Mouse (Mus musculus) embryo, embryonic 11.5 days (tissue): ENCODE measurements at regions not wholly inside any gene's neighbourhood (a gene's known extent, or its start where the extent isn't known, plus 50 kb on each side); places are given as distances from the start of the nearest gene placed in this dataset.

Source experiments
- DNase-seq: peaks from one replicate; pipeline ENCODE4 v3.0.0-alpha.2; 2012; ENCODE audit warnings: low read depth, low spot score

- DNase-seq, result peak; percentile 45
These were observed 63.9 kb downstream of the Ddx3x start for GRCm38 (mm10) chrX:13344701-13345100.

- DNase-seq, result peak; percentile 34
These were observed 64.4 kb downstream of the Ddx3x start for GRCm38 (mm10) chrX:13345126-13345525.

GRCm38 (mm10) chrX:13346011-13346631 is 65.4 kb downstream of the Ddx3x start:
- DNase-seq, result peak; percentile 14

- DNase-seq, result no peak
These were observed 65.9 kb downstream of the Ddx3x start for GRCm38 (mm10) chrX:13346696-13347026.

GRCm38 (mm10) chrX:13347027-13347840 is 66.5 kb downstream of the Ddx3x start:
- DNase-seq, result peak; percentile 65

- no peak for DNase-seq
These were observed 67.6 kb downstream of the Ddx3x start for GRCm38 (mm10) chrX:13348415-13348814.

DNA sequence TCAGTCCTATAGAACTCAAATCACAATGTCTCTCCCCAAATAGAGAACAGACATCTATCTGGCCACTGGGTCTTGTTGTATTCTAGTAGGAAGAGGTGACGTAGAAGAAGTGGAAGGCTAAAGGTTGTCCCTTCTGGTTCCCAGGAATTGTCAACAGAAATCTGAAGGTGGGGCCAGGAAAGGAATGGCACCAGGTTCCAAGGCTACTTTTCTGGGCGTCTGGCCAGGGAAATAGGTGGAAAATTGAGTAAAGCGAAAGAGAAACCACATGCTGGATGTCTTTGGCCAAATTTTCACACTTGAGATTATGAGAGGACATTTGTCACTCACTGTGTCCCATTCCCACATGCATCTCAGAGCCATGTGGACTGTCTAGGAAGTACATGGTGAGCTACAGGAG is 69.7 kb downstream of the Ddx3x start:
- DNase-seq, result no peak

GRCm38 (mm10) chrX:13357149-13357783 is 76.5 kb downstream of the Ddx3x start:
- DNase-seq, result no peak

- DNase-seq, result no peak
These were observed 77.2 kb downstream of the Ddx3x start for GRCm38 (mm10) chrX:13357973-13358372.

GRCm38 (mm10) chrX:13360436-13360835 is 79.7 kb downstream of the Ddx3x start:
- DNase-seq, result no peak

GRCm38 (mm10) chrX:13370319-13370718 is 89.5 kb downstream of the Ddx3x start:
- DNase-seq, result no peak

DNA sequence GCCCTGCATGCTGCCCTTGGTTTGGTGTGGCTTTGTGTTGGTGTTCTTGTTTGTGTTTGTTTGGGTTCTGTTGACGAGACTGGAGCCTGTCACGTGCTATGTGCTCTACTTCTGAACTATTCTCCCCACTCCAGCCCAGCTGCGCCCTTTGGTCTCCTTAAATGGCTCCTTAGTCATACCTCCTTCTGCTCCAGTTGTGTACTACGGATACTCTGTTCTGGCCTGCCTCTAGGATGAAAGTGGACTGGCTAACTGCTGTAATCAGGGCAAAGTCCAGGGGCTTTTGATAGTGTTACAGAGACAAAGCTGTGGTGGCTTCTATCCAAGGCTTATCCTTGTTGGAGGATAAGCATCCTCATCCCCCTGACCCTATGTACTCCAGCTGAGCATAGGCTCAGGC is 92.0 kb downstream of the Ddx3x start:
- DNase-seq, result no peak

GRCm38 (mm10) chrX:13386354-13386753 is 79.6 kb upstream of the Nyx start:
- DNase-seq, result no peak

DNA sequence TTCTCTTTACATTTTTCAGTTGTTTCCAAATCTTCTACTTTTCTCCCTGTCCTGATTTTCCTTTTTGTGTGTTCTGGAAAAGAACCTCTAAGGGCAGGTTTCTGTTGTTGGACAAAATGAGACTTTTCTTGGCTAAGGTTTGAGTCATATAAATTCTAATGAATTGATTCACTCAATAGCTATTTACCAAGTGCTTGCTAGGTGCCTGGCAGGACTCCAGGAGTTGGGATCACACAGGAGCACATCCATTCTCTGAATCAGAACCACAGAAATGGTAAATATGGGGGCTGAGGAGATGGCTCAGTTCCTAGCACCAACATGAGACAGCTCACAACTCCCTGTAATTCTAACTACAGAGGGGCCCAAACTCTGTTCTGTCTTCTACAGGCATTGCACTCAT is 67.4 kb upstream of the Nyx start:
- no peak for DNase-seq

DNA sequence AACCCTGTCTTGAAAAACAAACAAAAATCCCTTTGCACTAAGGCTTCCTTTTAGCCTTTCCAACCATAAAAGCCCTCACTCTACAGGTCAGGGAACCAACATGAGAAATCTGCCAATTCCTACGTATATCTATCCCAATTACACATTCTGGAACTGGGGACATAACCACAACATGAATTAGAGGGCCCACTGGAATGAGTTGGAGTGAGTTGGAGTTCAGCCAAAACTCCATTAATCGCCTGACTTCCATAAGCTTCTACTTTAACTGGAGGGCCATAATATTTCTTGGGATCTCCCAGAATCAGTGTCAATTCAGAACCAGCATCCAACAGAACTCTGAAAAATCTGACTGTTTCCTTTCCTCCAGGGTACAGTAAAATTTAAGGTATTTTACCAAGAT is 53.2 kb upstream of the Nyx start:
- no peak for DNase-seq

GRCm38 (mm10) chrX:13413135-13413534 is 52.8 kb upstream of the Nyx start:
- no peak for DNase-seq
